Mouse (Mus musculus): ENCODE results near the gene Fam76a.
A peak's percentile ranks its signal among the peaks of the same experiment; 100 is the strongest.
"Not testable (repeated sequence)": the region's sequence is repeated elsewhere in the genome, so short reads cannot be mapped to it uniquely, and the experiment has no call there.

Fam76a gene

DNA sequence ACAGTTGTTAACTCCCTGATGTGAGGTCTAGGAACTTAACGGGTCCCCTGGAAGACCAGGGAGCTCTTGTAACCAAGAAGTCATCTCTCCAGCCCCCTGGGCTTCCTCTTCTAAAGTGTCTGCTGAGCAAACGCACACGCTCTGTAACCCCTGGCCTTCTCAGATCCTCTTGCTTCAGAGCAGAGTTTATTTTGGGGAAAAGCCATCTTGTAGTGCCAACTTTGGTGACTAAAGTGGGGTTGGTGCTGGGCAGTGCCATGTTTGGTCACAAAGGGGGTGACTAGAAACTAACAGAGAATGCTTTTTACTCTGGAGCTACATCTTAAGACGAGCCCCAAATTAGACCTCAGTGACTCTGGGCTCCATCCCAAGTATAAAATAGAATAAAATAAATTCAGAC lies 22.4 kb upstream of the Fam76a start:
- DNase-seq = no peak

DNA sequence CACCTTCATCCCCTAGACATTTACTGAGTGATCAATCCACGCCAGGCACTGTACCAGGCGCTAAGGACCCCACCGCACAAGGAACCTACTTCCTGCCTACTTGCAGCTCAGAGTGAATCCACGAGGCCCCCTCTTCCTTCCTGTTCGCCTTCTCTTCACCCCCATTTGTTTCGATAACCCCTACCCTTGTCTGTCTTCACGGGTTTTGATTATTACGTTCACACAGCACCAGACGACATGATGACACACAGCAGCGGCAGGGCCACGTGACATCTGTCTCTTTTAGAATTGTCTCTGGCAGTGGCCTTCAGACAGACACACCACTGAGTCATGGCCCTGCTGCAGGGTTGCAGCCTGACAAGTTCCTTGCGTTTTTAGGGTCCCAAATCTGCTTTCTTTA lies 21.7 kb upstream of the Fam76a start:
- no peak for DNase-seq

DNA sequence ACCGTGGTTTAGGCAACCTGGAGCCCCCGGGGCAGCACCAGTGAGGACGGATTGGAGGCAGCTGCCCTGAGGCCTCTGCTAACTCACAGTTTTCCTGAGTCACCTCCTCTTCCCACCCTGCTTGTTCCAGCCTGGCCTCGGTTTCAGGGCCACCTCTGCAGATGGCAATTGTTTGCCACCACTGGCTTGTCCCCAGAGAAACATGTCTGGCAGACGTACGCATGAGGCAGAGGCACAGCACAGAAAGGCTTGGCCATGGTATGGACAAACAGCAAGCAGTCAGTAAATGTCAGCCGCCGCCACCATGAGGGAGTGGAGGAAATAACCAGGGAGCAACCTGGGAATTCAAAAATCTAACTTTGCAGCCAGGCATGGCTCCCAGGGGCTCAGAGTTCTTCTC lies 20.7 kb upstream of the Fam76a start:
- no peak for DNase-seq

DNA sequence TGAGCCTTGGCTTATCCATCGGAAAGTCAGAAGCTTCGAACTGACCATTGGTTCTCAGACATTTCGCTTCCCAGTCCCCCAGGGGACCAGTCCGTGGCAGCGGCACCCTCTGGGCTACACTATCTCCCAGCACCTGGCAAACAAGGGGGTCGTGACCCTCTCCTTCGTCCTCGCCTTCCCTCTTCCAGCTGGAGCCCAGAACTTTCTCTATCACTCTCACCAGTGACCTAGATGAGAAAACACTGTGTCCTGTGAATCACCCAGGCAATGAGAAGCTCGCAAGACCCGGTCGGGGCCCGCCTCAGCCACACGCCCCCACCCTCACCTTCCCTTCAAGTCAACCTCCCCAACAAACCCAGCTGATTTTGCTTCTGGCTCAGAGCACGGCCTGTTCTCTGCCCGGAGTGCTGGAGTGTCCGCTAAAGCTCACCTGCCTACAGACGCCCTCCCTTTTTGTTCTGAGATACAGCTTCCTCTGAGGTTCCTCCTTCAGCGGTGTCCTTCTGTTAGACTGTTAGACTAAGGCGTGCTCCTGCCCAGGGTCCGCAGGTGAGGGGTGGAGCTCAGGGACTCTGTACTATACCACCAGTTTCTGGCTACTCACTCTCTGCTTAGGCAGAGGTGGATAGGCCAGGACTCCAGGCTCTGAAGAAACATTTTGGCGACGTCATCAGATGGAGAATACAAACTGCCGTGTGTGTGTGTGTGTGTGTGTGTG lies 18.8 kb upstream of the Fam76a start:
- DNase-seq = no peak

- peak; percentile 81 for DNase-seq
Observed at GRCm38 (mm10) chr4:132939421-132940127, 17.2 kb upstream of the Fam76a start.

DNA sequence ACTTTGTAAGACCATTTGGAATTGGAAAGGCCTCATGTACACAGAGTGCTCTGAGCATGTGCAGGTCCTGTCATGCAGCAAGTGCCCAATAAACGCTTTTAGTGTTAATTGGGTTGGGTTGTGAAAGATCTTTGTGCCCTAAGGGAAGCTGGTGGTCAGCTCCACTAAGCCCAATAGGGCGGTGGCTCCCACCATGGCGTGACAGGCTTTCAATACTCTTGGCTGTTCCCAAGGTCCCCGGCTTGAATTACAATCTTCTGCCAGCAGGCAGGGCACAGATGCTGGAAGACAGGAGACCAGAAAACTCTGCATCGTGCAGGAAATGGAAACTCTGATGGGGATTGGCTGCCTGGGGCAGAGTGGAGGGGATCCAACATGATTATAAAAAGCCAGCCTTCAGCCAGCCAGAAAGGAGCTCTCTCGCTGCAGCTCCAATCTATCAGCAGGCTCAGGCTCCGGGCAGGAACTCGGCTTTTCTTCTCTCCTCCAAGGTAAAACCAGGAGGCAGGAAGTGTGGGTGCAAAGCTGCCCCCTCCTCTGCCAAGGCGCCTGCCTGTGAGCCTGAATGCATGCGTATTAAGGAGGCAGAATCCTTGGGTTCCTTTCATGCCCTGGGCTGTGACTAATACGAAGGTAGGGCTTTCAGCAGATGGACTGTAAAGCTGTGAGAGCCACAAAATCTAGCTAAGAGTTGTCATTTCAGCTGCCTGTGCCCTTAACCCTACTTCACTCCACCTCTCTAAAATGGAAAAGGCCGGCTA lies 16.0 kb upstream of the Fam76a start:
- DNase-seq = no peak

- DNase-seq = no peak
Observed at GRCm38 (mm10) chr4:132934639-132935038, 12.3 kb upstream of the Fam76a start.

DNA sequence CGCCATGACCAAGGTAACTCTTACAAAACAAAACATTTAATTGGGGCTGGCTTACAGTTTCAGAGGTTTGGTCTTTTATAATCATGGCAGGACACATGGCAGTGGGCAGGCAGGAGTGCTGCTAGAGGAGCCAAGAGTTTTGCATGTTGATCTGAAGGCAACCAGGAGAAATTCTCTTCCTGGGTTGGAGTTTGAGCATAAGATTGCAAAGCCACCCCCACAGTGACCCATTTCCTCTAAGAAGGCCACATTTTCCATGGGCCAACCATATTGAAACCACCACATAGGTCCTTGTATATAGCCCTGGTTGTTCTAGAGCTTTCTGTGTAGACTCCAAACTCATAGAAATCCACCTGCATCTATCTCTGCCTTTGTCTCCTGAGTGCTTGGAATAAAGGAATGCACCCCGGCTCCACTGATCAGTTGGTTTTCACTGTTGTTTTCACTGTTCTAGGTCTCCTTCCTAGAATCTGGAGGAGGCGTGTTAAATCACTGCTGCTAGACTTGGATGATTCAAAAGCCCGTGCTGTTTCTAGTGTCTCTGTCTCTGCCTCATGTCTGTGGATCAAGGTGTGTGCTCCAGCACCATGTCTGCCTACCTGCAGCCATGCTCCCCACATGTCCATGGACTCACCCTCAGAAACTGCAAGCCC lies 10.5 kb upstream of the Fam76a start:
- DNase-seq = no peak

GRCm38 (mm10) chr4:132930784-132931183 lies 8.4 kb upstream of the Fam76a start:
- peak; percentile 70 for DNase-seq

DNA sequence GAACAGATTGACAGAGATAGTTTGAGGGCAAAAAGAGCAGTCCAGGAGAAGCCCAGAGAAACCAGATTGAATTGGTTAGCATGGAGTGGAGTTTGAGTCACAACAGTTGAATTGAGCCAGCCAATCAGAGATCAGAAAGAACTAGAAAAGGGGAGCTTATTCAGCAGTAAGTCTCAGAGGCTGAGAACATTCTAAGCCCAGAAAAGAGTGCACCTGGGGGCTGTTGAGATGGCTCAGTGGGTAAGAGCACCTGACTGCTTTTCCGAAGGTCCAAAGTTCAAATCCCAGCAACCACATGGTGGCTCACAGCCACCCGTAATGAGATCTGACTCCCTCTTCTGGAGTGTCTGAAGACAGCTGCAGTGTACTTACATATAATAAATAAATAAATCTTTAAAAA lies 4.2 kb upstream of the Fam76a start:
- DNase-seq = not testable (repeated sequence)

DNA sequence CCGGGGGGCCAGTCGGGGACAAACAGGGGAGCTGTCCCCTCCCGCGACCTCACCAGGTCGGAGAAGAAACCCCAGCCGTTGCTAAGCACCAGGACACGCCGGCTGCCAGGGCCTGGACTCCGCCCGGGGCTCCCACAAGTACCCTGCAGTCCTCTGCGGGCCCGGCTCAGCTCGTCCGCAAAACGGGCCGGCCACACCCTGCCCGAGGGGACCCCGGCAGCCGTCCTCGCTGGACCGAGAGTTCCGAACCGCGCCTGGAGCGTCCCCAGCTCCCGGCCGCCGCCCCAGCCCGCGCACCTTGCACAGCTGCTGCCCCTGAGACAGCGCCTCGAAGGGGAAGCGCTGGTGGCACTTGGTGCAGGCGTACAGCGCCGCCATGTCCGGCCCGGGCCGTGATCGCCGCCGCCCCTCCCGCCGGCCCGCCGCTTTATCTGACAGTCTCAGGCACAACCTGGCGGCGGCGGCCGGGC lies 262 bp downstream of the Fam76a start:
- DNase-seq = peak; percentile 44

DNA sequence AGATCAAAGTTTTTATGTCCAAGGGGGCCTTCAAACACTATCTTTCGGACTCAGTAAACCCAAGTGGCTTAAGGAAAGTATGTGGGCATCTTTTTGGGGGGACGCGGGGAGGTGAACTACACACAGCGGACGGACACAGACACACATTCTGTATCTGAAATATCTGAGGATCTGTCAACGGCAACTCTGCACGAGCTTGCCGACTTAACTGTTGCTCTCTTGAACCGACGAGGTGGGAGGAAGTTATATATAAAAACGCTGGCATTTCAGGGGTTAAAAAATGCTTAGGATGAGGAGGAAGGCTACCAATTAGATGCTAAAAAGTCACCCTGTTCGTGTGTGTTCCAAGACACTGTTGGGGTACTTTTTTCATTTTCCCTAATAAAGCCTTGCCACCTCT lies 870 bp downstream of the Fam76a start:
- no peak for DNase-seq

DNA sequence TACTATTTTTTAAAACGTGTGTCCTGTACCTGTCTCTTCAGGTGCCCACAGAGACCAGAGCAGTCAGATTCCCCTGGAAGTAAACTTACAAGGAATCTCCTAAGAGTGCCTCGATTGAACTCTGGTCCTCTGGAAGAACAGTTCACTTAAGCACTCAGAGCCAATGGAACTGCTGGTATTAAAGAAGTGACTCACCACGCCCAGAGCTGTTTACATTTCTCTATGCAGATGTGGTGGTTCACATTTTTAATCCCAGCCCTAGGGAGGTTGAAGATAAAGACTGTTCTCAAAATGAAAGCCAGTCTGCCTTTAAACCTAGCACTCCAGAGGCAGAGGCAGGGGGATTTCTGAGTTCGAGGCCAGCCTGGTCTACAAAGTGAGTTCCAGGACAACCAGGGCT lies 2.2 kb downstream of the Fam76a start:
- DNase-seq = no peak

DNA sequence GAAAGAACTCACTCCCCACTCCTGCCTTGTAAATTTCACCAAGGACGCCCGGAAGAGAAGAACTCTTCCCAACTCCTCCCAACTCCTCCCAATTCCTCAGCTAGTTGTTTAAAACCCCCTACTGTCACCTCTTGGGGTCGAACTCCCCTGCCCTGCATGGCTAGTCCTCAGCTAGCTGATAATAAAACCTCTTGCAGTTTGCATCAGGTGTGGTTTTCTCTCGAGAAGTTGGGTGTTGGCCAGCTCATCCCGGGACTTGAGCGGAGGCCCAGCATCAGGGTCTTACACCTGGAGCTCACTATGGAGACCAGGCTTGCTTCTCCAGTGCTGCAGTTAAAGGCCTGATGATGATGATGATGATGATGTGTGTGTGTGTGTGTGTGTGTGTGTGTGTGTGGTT lies 3.9 kb downstream of the Fam76a start:
- DNase-seq = not testable (repeated sequence)

GRCm38 (mm10) chr4:132912156-132912555 lies 10.2 kb downstream of the Fam76a start:
- no peak for DNase-seq

GRCm38 (mm10) chr4:132905843-132906360 lies 16.5 kb downstream of the Fam76a start:
- DNase-seq = no peak

DNA sequence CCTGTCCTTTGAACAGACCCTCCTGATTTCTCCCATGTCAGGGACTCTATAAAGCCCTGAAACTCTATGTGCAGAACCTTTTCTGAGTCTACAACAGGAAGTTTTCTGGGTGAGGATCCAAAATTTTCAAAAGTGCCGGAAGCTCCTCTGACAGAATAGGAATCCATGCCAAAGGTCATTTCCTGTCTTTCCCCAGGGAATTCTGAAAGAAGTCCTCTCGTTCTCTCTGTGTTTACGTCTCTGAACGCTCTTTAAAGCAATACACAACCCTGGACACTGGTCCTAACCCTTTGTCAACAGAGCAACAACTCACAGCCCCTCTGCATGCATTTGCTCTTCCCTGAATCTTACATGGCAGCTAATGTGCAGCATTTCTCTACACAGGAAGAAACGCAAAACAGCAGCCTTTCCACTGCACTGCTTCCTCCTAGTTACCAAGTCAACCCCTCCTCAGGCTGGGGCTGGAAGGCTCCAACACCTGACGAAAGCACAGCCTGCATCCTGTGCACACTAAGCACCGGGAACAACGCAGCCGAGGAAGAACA lies 17.5 kb downstream of the Fam76a start:
- peak; percentile 36 for DNase-seq

DNA sequence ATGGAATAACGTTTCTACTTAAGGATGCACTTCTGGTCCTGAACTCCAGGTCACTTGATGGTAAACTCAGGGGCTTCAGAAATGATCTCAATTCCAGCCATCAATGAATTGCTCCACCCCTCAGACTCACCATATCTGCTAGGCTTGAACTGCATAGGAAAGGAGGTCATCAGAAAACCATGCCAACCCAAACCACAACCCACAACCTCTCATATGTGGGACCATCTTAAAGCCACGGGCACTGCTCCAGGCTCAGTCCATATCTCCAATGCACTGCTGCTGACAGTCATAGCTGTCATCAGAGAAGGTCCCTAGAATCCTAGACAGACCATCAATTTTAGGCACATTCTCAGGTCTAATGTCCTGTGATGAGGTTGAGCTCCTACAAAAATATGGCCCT lies 18.3 kb downstream of the Fam76a start:
- no peak for DNase-seq

DNA sequence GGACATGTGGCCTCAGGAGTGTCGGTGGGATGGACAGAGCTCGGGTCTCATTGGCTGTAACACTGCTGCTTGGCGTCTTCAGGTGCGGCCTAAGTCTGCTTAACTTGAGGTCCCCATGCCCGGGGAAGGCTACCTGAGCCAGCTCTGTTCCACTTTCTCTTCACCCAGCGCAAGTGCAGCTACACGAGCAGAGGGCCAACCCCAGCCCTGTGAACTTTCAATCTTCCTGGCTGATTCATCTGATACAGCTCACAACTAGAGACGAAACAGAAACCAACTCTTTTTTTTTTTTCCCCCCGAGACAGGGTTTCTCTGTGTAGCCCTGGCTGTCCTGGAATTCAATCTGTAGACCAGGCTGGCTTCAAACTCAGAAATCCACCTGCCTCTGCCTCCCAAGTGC lies 24.2 kb downstream of the Fam76a start:
- DNase-seq = no peak

- DNase-seq = no peak
Observed at GRCm38 (mm10) chr4:132894402-132894801, 28.0 kb downstream of the Fam76a start.

- DNase-seq = peak; percentile 7
Observed at GRCm38 (mm10) chr4:132884844-132885374, 37.4 kb downstream of the Fam76a start.

Data from lung, postnatal 14 days (tissue).